Mouse (Mus musculus): Measurements from ENCODE around the gene Plce1. TPM values are rescaled to one million over a fixed set of nuclear protein-coding genes. Genes with fewer than 3 reads are reported as not detected.

Plce1 gene
- total and polyA plus RNA-seq, 3 experiments: not detected

- no peaks in the 10 kb centered on the region for H3K79me2 ChIP-seq (ENCODE audit: control insufficient read depth, insufficient read depth, low read length, poor library complexity)
- H3K27ac ChIP-seq (ENCODE audit: control insufficient read depth, low read depth, low read length): no peak overlapping the region
- no peaks in the 10 kb centered on the region for H3K4me1 ChIP-seq (ENCODE audit: control insufficient read depth in 1 of 2, insufficient read depth in 2 of 2, low read length in 2 of 2)
- no peaks in the 10 kb centered on the region for H3K36me3 ChIP-seq (ENCODE audit: control insufficient read depth in 1 of 2, insufficient read depth in 2 of 2, low read length in 2 of 2)
- H3K4me3 ChIP-seq (ENCODE audit: control insufficient read depth in 1 of 2, insufficient read depth in 1 of 2, low read depth in 2 of 2, low read length in 2 of 2): no peak overlapping the region
- TF ChIP-seq EP300 (IDR thresholded peaks at IDR 0.05; ENCODE audit: low read depth in 1 of 2, low read length in 2 of 2) (no peak), MAZ (IDR thresholded peaks at IDR 0.05; ENCODE audit: low read depth, low read length) (no peak), POLR2A (IDR thresholded peaks at IDR 0.05; ENCODE audit: control insufficient read depth in 1 of 2, insufficient read depth in 1 of 2, low read depth in 1 of 2, low read length in 2 of 2, poor library complexity in 1 of 2) (no peak), POLR2AphosphoS5 (IDR thresholded peaks at IDR 0.05; ENCODE audit: borderline replicate concordance, low read depth, low read length) (no peak)
- H3K9me3 ChIP-seq (replicated peaks; ENCODE audit: insufficient read depth, low read length): no peaks in the 10 kb centered on the region
- no peaks in the 10 kb centered on the region for H3K27me3 ChIP-seq (ENCODE audit: control insufficient read depth in 1 of 2, insufficient read depth in 2 of 2, low read length in 2 of 2)
- no peak overlapping the region for H3K9ac ChIP-seq (ENCODE audit: control insufficient read depth, low read depth, low read length, poor library complexity, severe bottlenecking)
- no peak for DNase-seq (ENCODE audit: low read depth, low spot score)
Observed at GRCm38 (mm10) chr19:38592566-38593224, 111.8 kb downstream of the Plce1 start.

- no peak for DNase-seq (ENCODE audit: low read depth, low spot score)
- Histone ChIP-seq H3K9me3 (replicated peaks; ENCODE audit: insufficient read depth, low read length) (no peaks in the 10 kb centered on the region), H3K36me3 (ENCODE audit: control insufficient read depth in 1 of 2, insufficient read depth in 2 of 2, low read length in 2 of 2) (no peaks in the 10 kb centered on the region), H3K27me3 (ENCODE audit: control insufficient read depth in 1 of 2, insufficient read depth in 2 of 2, low read length in 2 of 2) (no peaks in the 10 kb centered on the region), H3K4me3 (ENCODE audit: control insufficient read depth in 1 of 2, insufficient read depth in 1 of 2, low read depth in 2 of 2, low read length in 2 of 2) (no peak overlapping the region), H3K9ac (ENCODE audit: control insufficient read depth, low read depth, low read length, poor library complexity, severe bottlenecking) (no peak overlapping the region), H3K27ac (ENCODE audit: control insufficient read depth, low read depth, low read length) (no peak overlapping the region), H3K4me1 (ENCODE audit: control insufficient read depth in 1 of 2, insufficient read depth in 2 of 2, low read length in 2 of 2) (no peaks in the 10 kb centered on the region), H3K79me2 (ENCODE audit: control insufficient read depth, insufficient read depth, low read length, poor library complexity) (no peaks in the 10 kb centered on the region)
- TF ChIP-seq POLR2AphosphoS2 (IDR thresholded peaks at IDR 0.05; ENCODE audit: low read length) (no peak), SMC3 (IDR thresholded peaks at IDR 0.05; ENCODE audit: low read depth, low read length) (no peak), MAX (IDR thresholded peaks at IDR 0.05; ENCODE audit: low read length) (no peak), ELF1 (IDR thresholded peaks at IDR 0.05; ENCODE audit: low read depth, low read length) (no peak)
Observed at GRCm38 (mm10) chr19:38593225-38593897, 112.5 kb downstream of the Plce1 start.

- Histone ChIP-seq H3K9ac (ENCODE audit: control insufficient read depth, low read depth, low read length, poor library complexity, severe bottlenecking) (no peak overlapping the region), H3K27ac (ENCODE audit: control insufficient read depth, low read depth, low read length) (no peak overlapping the region), H3K79me2 (ENCODE audit: control insufficient read depth, insufficient read depth, low read length, poor library complexity) (no peaks in the 10 kb centered on the region), H3K4me1 (ENCODE audit: control insufficient read depth in 1 of 2, insufficient read depth in 2 of 2, low read length in 2 of 2) (no peaks in the 10 kb centered on the region), H3K27me3 (ENCODE audit: control insufficient read depth in 1 of 2, insufficient read depth in 2 of 2, low read length in 2 of 2) (no peaks in the 10 kb centered on the region), H3K9me3 (replicated peaks; ENCODE audit: insufficient read depth, low read length) (no peaks in the 10 kb centered on the region), H3K36me3 (ENCODE audit: control insufficient read depth in 1 of 2, insufficient read depth in 2 of 2, low read length in 2 of 2) (no peaks in the 10 kb centered on the region), H3K4me3 (ENCODE audit: control insufficient read depth in 1 of 2, insufficient read depth in 1 of 2, low read depth in 2 of 2, low read length in 2 of 2) (no peak overlapping the region)
- no peak for DNase-seq (ENCODE audit: low read depth, low spot score)
- TF ChIP-seq POLR2AphosphoS2 (IDR thresholded peaks at IDR 0.05; ENCODE audit: low read length) (no peak), ELF1 (IDR thresholded peaks at IDR 0.05; ENCODE audit: low read depth, low read length) (no peak), UBTF (IDR thresholded peaks at IDR 0.05; ENCODE audit: borderline replicate concordance, insufficient read depth, low read depth, low read length) (no peak), JUND (IDR thresholded peaks at IDR 0.05; ENCODE audit: low read depth, low read length) (no peak), ZC3H11A (IDR thresholded peaks at IDR 0.05; ENCODE audit: low read depth, low read length) (no peak), ETS1 (IDR thresholded peaks at IDR 0.05; ENCODE audit: low read depth, low read length) (no peak), NRF1 (IDR thresholded peaks at IDR 0.05; ENCODE audit: insufficient read depth, low read depth, low read length, poor library complexity, severe bottlenecking) (no peak)
Observed at GRCm38 (mm10) chr19:38596096-38596495, 115.2 kb downstream of the Plce1 start.
